Mouse (Mus musculus) right cerebral cortex, adult 2 months (tissue): ENCODE data around the gene Kif18b.

Experiments
- DNase-seq, 2 experiments: peaks; one replicate each; pipeline ENCODE4 v3.0.0; 2021 to 2022; ENCODE audit warnings: low spot score in 2 of 2

Kif18b gene

GRCm38 (mm10) chr11:102881314-102882198 lies 43.4 kb downstream of the Kif18b start:
- peak in 1 of 2 experiments; percentile 39 for DNase-seq

GRCm38 (mm10) chr11:102880585-102881313 lies 44.2 kb downstream of the Kif18b start, which contains the start of the genes Eftud2 and Ccdc103:
Eftud2 (minus strand) TSS chr11:102880985.
Ccdc103 (plus strand) TSS chr11:102881204.
- DNase-seq, result peak; percentile 96

DNA sequence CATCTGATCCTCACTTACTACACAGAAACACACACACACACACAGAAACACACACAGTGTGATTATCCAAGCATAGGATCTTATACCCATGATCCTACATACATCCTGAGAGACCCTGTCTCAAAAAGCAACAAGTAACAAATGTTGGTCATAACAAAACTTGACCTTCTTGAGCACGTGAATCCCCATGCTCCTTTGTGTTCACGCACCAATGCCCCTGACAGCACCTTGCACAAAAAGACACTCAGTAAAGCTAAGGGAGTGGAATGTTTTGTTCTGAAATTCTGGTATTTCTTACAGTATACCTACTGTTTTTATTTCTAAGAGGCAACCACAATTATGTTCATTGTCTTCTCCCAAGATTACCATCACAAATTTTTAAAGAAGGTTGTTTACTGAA lies 45.4 kb downstream of the Kif18b start:
- no peak for DNase-seq

DNA sequence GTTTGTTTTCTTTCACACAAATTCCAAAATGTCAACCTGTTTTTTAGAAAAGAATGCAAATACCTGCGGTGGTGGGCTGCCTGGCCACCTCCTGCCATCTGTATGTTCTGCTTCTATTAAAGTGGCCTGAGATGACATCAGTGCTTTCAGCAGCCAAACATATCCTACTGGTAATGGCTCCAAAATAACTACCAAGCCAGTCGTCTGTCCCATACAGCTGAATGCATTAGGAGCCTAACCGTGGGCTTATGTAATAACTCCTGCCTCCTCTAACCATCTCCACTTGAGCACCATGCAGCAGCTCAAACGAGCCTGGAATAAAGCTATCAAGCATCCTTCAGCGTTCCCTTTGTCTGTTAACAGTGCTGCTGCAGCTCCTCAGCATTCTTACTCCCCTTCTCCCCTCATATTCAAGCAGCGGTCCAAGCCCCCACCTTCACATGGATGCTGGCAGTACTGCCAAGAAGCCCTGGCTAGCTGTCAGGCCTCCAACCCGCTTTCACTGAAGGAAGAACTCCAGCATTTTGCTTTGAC lies 50.1 kb downstream of the Kif18b start:
- peak; percentile 67 to 73 for DNase-seq

- DNase-seq, result peak; percentile 81 to 82
Observed at GRCm38 (mm10) chr11:102864272-102864671, 60.7 kb downstream of the Kif18b start.

DNA sequence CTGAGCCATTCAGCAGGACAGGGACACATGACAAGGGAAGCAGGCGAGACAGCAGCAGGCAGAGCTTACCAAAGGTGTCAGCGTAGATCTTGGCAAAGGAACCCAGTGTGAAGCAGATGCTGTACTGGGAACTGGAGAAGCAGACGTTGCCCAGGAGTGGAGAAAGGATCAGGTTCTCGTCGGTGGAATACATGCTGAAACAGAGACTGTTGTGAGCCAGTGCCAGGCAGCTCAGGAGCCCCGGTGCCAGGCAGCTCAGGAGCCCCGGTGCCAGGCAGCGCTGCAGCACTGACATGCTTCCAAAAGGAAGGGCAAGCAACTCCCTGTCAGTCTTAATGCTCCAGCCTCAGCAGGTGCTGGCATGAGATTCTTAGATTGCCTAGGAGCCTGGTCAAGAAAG lies 65.0 kb downstream of the Kif18b start:
- DNase-seq, result peak; percentile 34 to 50

DNA sequence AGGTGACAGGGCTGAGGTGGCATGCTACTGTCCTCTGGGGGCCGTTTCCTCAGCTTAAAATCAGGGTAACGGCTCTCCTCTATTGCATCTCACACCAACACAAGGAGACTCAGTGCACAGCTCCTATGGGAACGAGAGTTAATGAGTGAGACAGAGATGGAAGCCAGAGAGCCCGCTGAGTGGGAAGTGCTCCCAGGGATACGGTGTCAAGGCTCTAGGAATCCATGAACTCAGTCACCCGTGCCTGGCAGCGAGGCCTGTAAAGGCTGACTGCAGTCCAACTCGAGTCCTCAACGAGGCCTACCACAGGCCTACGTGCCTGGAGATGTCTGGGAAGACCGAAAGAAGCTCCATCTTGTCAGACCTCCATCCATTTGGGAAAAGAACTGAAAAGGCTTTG lies 66.0 kb downstream of the Kif18b start:
- no peak for DNase-seq

DNA sequence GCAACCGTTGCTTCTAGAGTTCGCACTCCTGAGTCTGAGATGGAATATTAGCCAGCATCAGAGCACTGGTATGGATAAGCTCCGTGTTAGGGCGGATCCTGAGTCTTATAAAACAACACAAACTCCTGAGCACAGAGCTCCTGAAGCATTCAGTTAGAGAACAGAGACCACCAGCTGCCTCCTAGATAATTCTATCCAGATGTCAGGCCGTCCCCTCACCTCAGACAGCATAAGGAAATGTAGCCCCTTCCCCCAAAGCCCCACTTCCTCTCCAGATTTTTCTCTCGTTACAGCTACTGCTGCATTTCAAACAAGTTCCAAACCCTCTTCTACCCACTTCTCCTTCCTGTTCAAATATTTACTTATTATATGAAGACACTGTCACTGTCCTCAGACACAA lies 69.0 kb downstream of the Kif18b start:
- DNase-seq, result no peak
